Mouse (Mus musculus) intestine, embryonic 16.5 days (tissue): ENCODE measurements at regions not wholly inside any gene's neighbourhood (a gene's known extent, or its start where the extent isn't known, plus 50 kb on each side); places are given as distances from the start of the nearest gene placed in this dataset.

Experiments used
- ATAC-seq: fragments of 200-750 bp; cut with Nextera tagmentation; 2 replicates; pipeline ENCODE4 v1.8.0; 2017; ENCODE audit warnings: moderate TSS enrichment, moderate library complexity
- H3K27ac ChIP-seq: fragments of 300-500 bp; sonication (generic); 2 replicates; pipeline ENCODE4 v1.5.1; 2014; ENCODE audit warnings: mild to moderate bottlenecking, low read length
- H3K27me3 ChIP-seq: fragments of 300-500 bp; sonication (generic); replicated peaks from 2 replicates; pipeline ENCODE4 v1.6.1; 2014; ENCODE audit warnings: low read length, control low read depth, mixed read lengths; ENCODE audit not compliant: control insufficient read depth, insufficient read depth
- H3K36me3 ChIP-seq: fragments of 300-500 bp; sonication (generic); 2 replicates; pipeline ENCODE4 v1.6.1; 2014; ENCODE audit warnings: low read length, control low read depth; ENCODE audit not compliant: control insufficient read depth, insufficient read depth
- H3K4me1 ChIP-seq: fragments of 300-500 bp; sonication (generic); 2 replicates; pipeline ENCODE4 v1.6.1; 2014; ENCODE audit warnings: low read length, control low read depth, mixed read lengths; ENCODE audit not compliant: control insufficient read depth, insufficient read depth
- H3K4me2 ChIP-seq: fragments of 300-500 bp; sonication (generic); 2 replicates; pipeline ENCODE4 v1.6.1; 2014; ENCODE audit warnings: low read depth, low read length, control low read depth
- H3K4me3 ChIP-seq: fragments of 300-500 bp; sonication (generic); 2 replicates; pipeline ENCODE4 v1.5.1; 2014; ENCODE audit warnings: mild to moderate bottlenecking, low read length
- H3K9ac ChIP-seq: fragments of 300-500 bp; sonication (generic); 2 replicates; pipeline ENCODE4 v1.6.1; 2014; ENCODE audit warnings: low read depth, low read length
- H3K9me3 ChIP-seq: fragments of 300-500 bp; sonication (generic); 2 replicates; pipeline ENCODE4 v1.6.1; 2016; ENCODE audit warnings: low read length, control low read depth; ENCODE audit not compliant: control insufficient read depth
- WGBS: fragments of 180-500 bp; shearing (Covaris S2); extraction: QIAGEN DNeasy Blood & Tissue Kit; methylation state at CpG from one replicate; pipeline ENCODE4 v1.1.7; 2014; 5-methylcytosine and 5-hydroxymethylcytosine counted together

GRCm38 (mm10) chr11:24226755-24227154 lies 148.9 kb downstream of the Bcl11a start:
- H3K4me3 ChIP-seq = no peak overlapping the region
- no peak overlapping the region for H3K27ac ChIP-seq
- no peak for ATAC-seq
- H3K9me3 ChIP-seq = no peaks in the 10 kb centered on the region
- H3K4me1 ChIP-seq = no peaks in the 10 kb centered on the region
- no peaks in the 10 kb centered on the region for H3K27me3 ChIP-seq
- 58% methylated on average over 3 of the region's 3 CpGs for WGBS
- no peaks in the 10 kb centered on the region for H3K36me3 ChIP-seq
- H3K9ac ChIP-seq = no peak overlapping the region
- H3K4me2 ChIP-seq = no peak overlapping the region

GRCm38 (mm10) chr11:24233376-24233775 lies 155.5 kb downstream of the Bcl11a start:
- no peak overlapping the region for H3K9ac ChIP-seq
- H3K4me3 ChIP-seq = no peak overlapping the region
- no peaks in the 10 kb centered on the region for H3K27me3 ChIP-seq
- 66% methylated on average over 11 of the region's 11 CpGs for WGBS
- no peak overlapping the region for H3K27ac ChIP-seq
- no peaks in the 10 kb centered on the region for H3K4me1 ChIP-seq
- no peaks in the 10 kb centered on the region for H3K9me3 ChIP-seq
- 0 out of 2 replicates have a peak, but pooled peaks have one; percentile 13 for ATAC-seq
- no peak overlapping the region for H3K4me2 ChIP-seq
- no peaks in the 10 kb centered on the region for H3K36me3 ChIP-seq

DNA sequence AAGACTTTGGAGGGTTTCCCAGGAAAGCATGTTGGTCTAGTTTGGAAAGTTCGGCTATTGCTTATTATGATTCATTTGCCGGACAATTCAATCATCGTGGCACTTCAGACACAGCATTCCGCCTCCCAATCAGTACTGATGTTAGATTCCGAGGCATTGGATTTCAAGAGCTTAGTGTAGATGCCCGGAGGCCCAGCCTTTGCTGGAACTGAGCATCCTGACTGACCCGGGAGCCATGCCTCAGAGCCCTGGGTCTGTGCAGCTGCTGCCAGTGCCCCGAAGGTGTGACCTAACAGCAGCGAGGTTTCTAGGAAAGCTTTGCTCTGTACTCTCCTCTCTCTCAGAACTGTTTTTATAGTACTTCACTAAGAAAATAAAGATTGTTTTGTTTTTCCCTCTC lies 156.0 kb downstream of the Bcl11a start:
- no peak for ATAC-seq
- H3K4me1 ChIP-seq = no peaks in the 10 kb centered on the region
- no peak overlapping the region for H3K27ac ChIP-seq
- H3K36me3 ChIP-seq = no peaks in the 10 kb centered on the region
- WGBS = 58% methylated on average over 9 of the region's 9 CpGs
- H3K4me2 ChIP-seq = no peak overlapping the region
- no peaks in the 10 kb centered on the region for H3K9me3 ChIP-seq
- H3K4me3 ChIP-seq = no peak overlapping the region
- H3K9ac ChIP-seq = no peak overlapping the region
- no peaks in the 10 kb centered on the region for H3K27me3 ChIP-seq

DNA sequence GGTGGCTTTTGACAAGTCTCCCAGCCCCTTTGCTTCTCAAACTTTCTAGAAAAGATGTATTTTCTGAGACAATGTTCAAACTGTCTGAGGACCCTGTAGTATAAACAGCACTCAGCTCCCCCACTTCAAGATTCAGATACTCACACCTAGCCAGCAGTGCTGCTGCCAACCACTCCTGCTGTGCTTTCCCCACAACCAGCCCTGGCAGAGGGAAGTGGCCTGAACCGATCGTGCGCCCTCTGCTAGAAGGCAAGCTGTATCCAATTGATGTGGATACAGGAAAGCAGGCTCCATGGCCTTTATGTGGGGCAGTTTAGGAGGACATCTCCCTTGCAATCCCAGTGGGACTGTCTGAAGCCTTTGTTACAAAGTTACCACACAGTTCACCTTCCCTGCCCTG lies 156.6 kb downstream of the Bcl11a start:
- H3K27ac ChIP-seq = no peak overlapping the region
- 77% methylated on average over 3 of the region's 3 CpGs for WGBS
- ATAC-seq = no peak

DNA sequence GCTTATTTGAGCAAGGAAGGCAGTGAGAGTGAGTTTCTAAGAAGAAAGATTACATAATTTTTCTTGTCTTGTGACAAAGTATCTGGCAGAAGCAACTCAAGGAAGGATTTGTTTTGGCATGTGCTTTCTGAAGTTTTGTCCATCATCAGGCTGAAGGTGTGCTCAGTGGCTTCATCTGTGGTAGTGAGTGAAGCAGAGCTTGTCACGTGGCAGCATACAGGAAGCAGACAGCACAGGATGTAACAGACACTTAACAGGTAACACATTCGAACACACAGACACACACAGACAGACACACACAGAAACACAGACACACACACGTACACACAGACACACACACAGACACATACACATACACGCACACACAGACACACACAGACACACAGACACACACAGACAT lies 157.5 kb downstream of the Bcl11a start:
- Histone ChIP-seq H3K4me2 (no peak overlapping the region), H3K9ac (no peak overlapping the region), H3K27me3 (no peaks in the 10 kb centered on the region), H3K9me3 (no peaks in the 10 kb centered on the region), H3K36me3 (no peaks in the 10 kb centered on the region), H3K4me3 (no peak overlapping the region), H3K4me1 (no peaks in the 10 kb centered on the region), H3K27ac (no peak overlapping the region)
- no peak for ATAC-seq
- 78% methylated on average over 4 of the region's 4 CpGs for WGBS

More for the DNA sequence above, 156.6 kb downstream of the Bcl11a start:
- no peak overlapping the region for H3K9ac ChIP-seq
- no peak overlapping the region for H3K4me2 ChIP-seq
- no peaks in the 10 kb centered on the region for H3K9me3 ChIP-seq
- no peaks in the 10 kb centered on the region for H3K27me3 ChIP-seq
- no peaks in the 10 kb centered on the region for H3K36me3 ChIP-seq
- no peak overlapping the region for H3K4me3 ChIP-seq
- no peaks in the 10 kb centered on the region for H3K4me1 ChIP-seq

GRCm38 (mm10) chr11:24239631-24240030 lies 161.8 kb downstream of the Bcl11a start:
- H3K4me2 ChIP-seq = no peak overlapping the region
- H3K27me3 ChIP-seq = no peaks in the 10 kb centered on the region
- no peak overlapping the region for H3K4me3 ChIP-seq
- no peaks in the 10 kb centered on the region for H3K9me3 ChIP-seq
- H3K9ac ChIP-seq = no peak overlapping the region
- 75% methylated on average over 6 of the region's 6 CpGs for WGBS
- ATAC-seq = no peak
- no peak overlapping the region for H3K27ac ChIP-seq
- H3K36me3 ChIP-seq = no peaks in the 10 kb centered on the region
- 0 out of 2 replicates have a peak, but pooled peaks cover 3% of the 10 kb centered on the region for H3K4me1 ChIP-seq

- Histone ChIP-seq H3K4me2 (no peak overlapping the region), H3K36me3 (no peaks in the 10 kb centered on the region), H3K27me3 (no peaks in the 10 kb centered on the region), H3K4me1 (0 out of 2 replicates have a peak, but pooled peaks cover 3% of the 10 kb centered on the region), H3K4me3 (no peak overlapping the region), H3K9me3 (no peaks in the 10 kb centered on the region), H3K9ac (no peak overlapping the region), H3K27ac (no peak overlapping the region)
- 63% methylated on average over 4 of the region's 4 CpGs for WGBS
- ATAC-seq = peak; percentile 76
Measured at GRCm38 (mm10) chr11:24242096-24242495, 164.2 kb downstream of the Bcl11a start.

GRCm38 (mm10) chr11:24242888-24243287 lies 165.0 kb downstream of the Bcl11a start:
- WGBS = 40% methylated on average over 2 of the region's 2 CpGs

GRCm38 (mm10) chr11:24245390-24245789 lies 167.5 kb downstream of the Bcl11a start:
- no peak overlapping the region for H3K9ac ChIP-seq
- ATAC-seq = no peak
- H3K4me3 ChIP-seq = no peak overlapping the region
- H3K9me3 ChIP-seq = no peaks in the 10 kb centered on the region
- H3K27me3 ChIP-seq = no peaks in the 10 kb centered on the region
- no peak overlapping the region for H3K27ac ChIP-seq
- H3K4me2 ChIP-seq = no peak overlapping the region
- 85% methylated on average over 4 of the region's 4 CpGs for WGBS
- 0 out of 2 replicates have a peak, but pooled peaks cover 3% of the 10 kb centered on the region for H3K4me1 ChIP-seq
- no peaks in the 10 kb centered on the region for H3K36me3 ChIP-seq

More at GRCm38 (mm10) chr11:24242888-24243287, 165.0 kb downstream of the Bcl11a start:
- Histone ChIP-seq H3K27ac (no peak overlapping the region), H3K4me3 (no peak overlapping the region), H3K4me1 (0 out of 2 replicates have a peak, but pooled peaks cover 3% of the 10 kb centered on the region), H3K4me2 (no peak overlapping the region), H3K9me3 (no peaks in the 10 kb centered on the region), H3K9ac (no peak overlapping the region), H3K36me3 (no peaks in the 10 kb centered on the region), H3K27me3 (no peaks in the 10 kb centered on the region)
- no peak for ATAC-seq

DNA sequence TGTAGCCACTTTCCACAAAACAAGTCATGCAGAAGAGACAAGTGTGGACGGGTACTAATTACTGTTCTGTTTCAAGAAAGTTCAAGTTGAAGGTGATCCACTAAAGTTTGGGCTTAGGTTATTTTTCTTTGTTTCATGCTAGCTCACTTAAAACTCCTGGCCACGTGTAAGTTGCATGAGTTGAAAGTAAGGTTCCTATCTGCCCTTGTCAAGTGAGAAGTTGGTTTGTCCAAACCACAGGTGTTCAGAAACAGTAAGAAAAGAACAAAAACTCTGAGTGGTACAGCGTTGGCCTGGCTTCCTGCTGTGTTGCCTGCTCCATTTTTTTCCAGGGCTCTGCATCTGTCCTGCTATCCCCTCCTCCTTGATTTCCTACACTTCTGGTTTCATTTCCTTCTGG lies 168.5 kb downstream of the Bcl11a start:
- no peaks in the 10 kb centered on the region for H3K27me3 ChIP-seq
- H3K4me1 ChIP-seq = 0 out of 2 replicates have a peak, but pooled peaks cover 3% of the 10 kb centered on the region
- ATAC-seq = no peak
- no peaks in the 10 kb centered on the region for H3K9me3 ChIP-seq
- no peak overlapping the region for H3K4me3 ChIP-seq
- no peak overlapping the region for H3K27ac ChIP-seq
- no peak overlapping the region for H3K4me2 ChIP-seq
- 77% methylated on average over 3 of the region's 3 CpGs for WGBS
- no peaks in the 10 kb centered on the region for H3K36me3 ChIP-seq
- no peak overlapping the region for H3K9ac ChIP-seq
